In genomic region chr8:127809203-127810155, GRCm38 (mm10) we compare ENCODE assay signal across 12 mouse cellular contexts.
A peak's percentile ranks its signal among the peaks of the same experiment; 100 is the strongest.
DNase-seq lines count a peak whose midpoint lies in the region.
"Had no signal": no experiment of that assay in that cellular context is flagged by ENCODE, and none has a peak within 500 bp of the region (broad histone marks: within the 10 kb centered on the region; RNA-seq: fewer than 3 reads in every experiment).

No protein-coding gene starts in this region.

- intact Hi-C loops in gastrocnemius, postnatal 14 days (cut with DNase I; ENCODE audit: low total_unique reads), result no loop called here

- DNase-seq in gastrocnemius, adult 18-20 months (ENCODE audit: low spot score), result peak; percentile 66
- no peak for DNase-seq in gastrocnemius, postnatal 14 days
- DNase-seq in layer of hippocampus, adult 9-11 months, result peak; percentile 31
- no peak for DNase-seq in layer of hippocampus, adult 9-10 months (ENCODE audit: low spot score)
- DNase-seq in limb, embryonic 10.5 days (ENCODE audit: low spot score), result peak; percentile 56
- DNase-seq in lung, postnatal 36 days, result peak; percentile 58
- no peak for DNase-seq in cerebellum, postnatal 10 days
- no peak for DNase-seq in urinary bladder, adult 18-20 months (ENCODE audit: low spot score in 2 of 2)
- DNase-seq: cerebellum, adult 9-11 months; thymus, adult 2 months had no signal

- peaks cover 49% of the 10 kb centered on the region for H3K4me1 ChIP-seq in limb, embryonic 10.5 days
- H3K4me1 ChIP-seq: liver, embryonic 12.5 days; midbrain, embryonic 10.5 days had no signal

- H3K27me3 ChIP-seq in limb, embryonic 10.5 days (ENCODE audit: low read depth, poor library complexity, severe bottlenecking), result peaks cover 19% of the 10 kb centered on the region
- H3K27me3 ChIP-seq: liver, embryonic 12.5 days had no signal

- 55% methylated on average over 7 of the region's 7 CpGs for WGBS in limb, embryonic 10.5 days

- H3K4me3 ChIP-seq in limb, embryonic 10.5 days, result no peak overlapping the region
- H3K4me3 ChIP-seq: liver, embryonic 12.5 days; midbrain, embryonic 10.5 days had no signal

- H3K36me3 ChIP-seq in limb, embryonic 10.5 days, result no peaks in the 10 kb centered on the region
- H3K36me3 ChIP-seq: liver, embryonic 12.5 days; midbrain, embryonic 10.5 days had no signal

- H3K9me3 ChIP-seq in limb, embryonic 10.5 days (replicated peaks), result no peaks in the 10 kb centered on the region
- H3K9me3 ChIP-seq: liver, embryonic 12.5 days; midbrain, embryonic 10.5 days had no signal

- H3K27ac ChIP-seq in limb, embryonic 10.5 days, result peak overlapping the region; percentile 67
- H3K27ac ChIP-seq: liver, embryonic 12.5 days; midbrain, embryonic 10.5 days had no signal

Comparison
In these comparisons a context has a peak if more than half of its experiments do, and no peak if none do; other contexts are left out.
1. DNase-seq: peak in gastrocnemius, adult 18-20 months (single experiment), layer of hippocampus, adult 9-11 months (single experiment), limb, embryonic 10.5 days (single experiment) and lung, postnatal 36 days (single experiment); none in gastrocnemius, postnatal 14 days (single experiment), layer of hippocampus, adult 9-10 months (single experiment), cerebellum, postnatal 10 days (0 of 2) and urinary bladder, adult 18-20 months (0 of 2).